Mouse (Mus musculus) T-helper 17 cell (primary cell): ENCODE measurements around the gene Noxo1.
"Not testable (repeated sequence)": the region's sequence is repeated elsewhere in the genome, so short reads cannot be mapped to it uniquely, and the experiment has no call there.

ENCODE experiments used
- in situ Hi-C, 2 experiments: fragments of 300-600 bp; cut with MboI, MseI; formaldehyde crosslinking; loops; 1 replicate in 1 of 2; 2 replicates in 1 of 2; pipeline ENCODE4 v1.15.1; 2025; ENCODE audit warnings: high pct_unique_total_duplicates in 2 of 2

Gene Noxo1

GRCm38 (mm10) chr17:24719494-24720222, 23.6 kb downstream of the Noxo1 start:
- in situ Hi-C loops = no loop called here

DNA sequence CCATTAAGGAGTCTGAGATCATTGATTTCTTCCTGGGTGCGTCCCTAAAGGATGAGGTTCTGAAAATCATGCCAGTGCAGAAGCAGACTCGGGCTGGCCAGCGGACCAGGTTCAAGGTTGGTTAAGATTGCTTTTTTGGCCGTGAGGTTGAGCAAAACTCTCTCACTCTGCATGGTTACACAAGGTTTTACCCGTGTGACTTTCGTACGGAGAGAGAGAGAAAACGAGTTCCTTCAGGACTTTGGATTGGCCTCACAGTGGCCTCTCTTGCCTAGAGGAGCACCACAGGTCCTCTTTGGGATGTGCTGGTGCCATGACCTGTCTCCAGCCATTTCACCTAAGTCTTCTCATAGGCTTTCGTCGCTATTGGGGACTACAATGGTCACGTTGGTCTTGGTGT, 24.6 kb downstream of the Noxo1 start:
- in situ Hi-C loops = not testable (repeated sequence)

DNA sequence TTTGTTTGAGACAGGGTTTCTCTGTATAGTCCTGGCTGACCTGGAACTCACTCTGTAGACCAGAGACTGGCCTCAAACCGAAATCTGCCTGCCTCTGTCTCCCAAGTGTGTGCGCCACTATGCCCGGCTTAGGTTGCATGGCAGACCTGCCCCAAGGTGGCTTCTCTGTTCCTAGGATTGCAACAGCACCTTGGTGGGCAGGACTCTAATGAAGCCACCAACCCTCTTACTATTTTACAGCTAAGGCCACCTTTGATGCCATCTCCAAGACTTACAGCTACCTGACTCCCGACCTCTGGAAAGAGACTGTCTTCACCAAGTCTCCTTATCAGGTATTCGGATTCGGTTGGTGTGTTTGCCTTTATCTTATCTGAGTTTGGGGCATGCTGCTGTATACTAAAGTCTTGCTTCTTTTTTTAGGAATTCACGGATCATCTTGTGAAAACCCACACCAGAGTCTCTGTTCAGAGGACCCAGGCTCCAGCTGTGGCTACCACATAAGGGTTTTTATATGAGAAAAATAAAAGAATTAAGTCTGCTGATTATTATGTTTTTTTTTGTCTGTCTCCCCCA, 25.4 kb downstream of the Noxo1 start:
- in situ Hi-C loops = not testable (repeated sequence)

- in situ Hi-C loops = no loop called here
Measured at GRCm38 (mm10) chr17:24722220-24722924, 26.3 kb downstream of the Noxo1 start.

DNA sequence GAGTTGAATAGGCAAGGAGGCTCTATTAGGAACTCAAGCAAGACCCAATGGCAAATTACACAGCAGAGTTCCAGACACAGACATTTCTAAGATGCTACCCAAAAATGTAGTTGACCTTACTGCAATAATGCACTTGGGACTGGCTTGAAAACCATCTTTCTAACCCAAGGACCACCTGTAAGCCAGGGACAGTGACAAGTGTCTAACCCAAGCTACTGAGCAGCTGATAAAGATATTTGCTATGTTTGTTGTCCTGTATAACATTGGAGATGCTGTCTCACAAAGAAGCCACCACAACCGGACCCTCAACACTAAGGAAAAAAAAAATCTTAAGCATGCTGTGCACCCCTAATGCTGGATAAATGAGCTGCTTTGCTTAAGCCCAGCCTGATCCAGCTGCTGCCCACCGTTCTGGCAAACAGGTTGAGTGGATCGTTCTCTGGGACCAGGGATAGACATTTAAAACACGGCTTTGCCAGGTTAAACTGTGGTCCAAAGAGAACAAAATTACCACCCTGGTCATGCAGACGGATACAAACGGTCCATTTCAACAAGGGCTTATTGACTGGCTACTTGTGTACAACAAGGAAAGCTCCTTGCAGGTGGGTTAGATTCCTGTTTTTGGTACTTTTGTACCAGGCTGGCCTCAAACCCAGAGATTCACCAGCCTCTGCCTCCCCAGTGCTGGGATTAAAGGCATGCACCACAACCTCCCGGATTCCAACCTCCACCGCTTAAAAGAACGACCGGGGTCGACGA, 27.3 kb downstream of the Noxo1 start:
- in situ Hi-C loops = no loop called here

DNA sequence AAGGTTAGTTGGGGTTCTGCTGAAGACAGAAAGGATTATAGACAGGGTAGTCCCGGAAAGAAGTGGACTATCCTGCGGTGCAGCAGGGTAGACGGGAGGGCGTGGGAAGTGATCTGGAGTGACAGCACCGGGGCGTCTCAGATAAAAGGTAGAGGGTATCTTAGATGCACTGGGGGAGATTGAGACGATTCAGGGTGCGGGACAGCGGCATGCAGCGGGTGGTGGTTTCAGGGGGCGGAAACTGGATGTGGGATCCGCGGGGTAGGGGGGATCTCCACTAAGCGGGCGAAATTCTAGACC, 27.8 kb downstream of the Noxo1 start:
- in situ Hi-C loops = no loop called here

DNA sequence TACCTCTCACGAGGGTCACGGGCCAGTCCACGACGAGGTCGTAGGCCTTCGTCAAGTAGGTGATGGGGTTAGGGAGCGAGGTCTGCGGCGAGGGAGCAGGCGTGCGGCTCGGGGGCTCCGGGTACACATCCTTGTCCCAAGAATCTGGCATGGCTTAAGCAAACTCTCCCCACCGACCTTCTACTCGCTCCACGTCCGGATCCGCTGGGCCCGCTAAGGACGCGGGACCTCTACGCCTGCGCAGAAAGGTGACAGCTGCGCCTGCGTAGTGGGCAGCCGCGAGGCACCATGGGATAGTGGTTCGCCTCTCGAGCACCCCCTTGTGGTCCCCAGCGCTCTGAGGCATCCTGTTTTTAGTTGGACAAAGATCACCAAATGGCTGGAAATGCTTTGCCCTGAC, 28.1 kb downstream of the Noxo1 start, which contains the start of gene Ndufb10:
Ndufb10 (minus strand) TSS at position 295 of the 400 bp plus-strand sequence.
- in situ Hi-C loops = no loop called here

DNA sequence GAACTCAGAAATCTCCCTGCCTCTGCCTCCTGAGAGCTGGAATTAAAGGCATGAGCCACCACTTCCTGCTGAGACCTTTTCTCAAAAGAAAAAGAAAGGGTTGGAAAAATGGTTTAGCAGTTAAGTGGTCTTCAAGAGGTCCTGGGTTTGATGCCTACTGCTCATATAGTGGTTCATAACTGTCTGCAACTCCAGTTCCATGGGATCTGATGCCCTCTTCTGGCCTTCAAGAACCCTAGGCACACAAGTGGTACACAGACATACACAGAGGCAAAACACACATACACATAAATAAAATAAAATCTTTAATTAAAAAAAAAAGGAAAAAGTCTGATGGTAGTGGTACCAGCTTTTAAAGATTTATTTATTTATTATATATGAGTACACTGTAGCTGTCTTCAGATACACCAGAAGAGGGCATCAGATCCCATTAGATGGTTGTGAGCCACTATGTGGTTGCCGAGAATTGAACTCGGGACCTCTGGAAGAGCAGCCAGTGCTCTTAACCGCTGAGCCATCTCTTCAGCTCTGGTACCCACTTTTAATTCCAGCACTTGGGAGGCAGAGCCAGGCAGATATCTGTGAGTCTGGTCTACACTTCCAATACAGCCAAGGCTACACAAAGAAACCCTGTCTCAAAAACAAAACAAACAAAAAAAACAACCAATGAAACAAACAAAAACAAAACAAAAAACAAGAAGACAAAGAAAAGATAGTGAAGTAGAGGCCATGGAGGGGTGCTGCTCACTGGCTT, 29.8 kb downstream of the Noxo1 start:
- in situ Hi-C loops = no loop called here

- in situ Hi-C loops = no loop called here
Measured at GRCm38 (mm10) chr17:24727618-24728017, 31.6 kb downstream of the Noxo1 start, which contains the start of gene Rpl3l. TSS of gene Rpl3l (plus strand) at chr17:24727820.

DNA sequence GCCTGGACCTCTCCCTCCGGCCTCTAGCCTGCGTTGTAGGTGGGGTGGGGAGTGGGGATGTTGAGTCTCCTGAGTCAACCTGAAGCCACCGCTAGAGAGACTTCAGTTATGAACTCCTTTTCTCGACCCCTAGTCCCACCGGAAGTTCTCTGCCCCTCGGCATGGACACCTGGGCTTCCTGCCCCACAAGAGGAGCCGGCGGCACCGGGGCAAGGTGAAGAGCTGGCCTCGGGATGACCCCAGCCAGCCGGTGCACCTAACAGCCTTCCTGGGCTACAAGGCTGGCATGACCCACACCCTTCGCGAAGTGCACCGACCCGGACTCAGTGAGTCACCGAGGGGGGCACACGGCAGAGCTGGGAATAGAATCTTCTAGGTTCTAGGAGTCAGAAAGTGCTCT, 32.1 kb downstream of the Noxo1 start:
- in situ Hi-C loops = no loop called here

DNA sequence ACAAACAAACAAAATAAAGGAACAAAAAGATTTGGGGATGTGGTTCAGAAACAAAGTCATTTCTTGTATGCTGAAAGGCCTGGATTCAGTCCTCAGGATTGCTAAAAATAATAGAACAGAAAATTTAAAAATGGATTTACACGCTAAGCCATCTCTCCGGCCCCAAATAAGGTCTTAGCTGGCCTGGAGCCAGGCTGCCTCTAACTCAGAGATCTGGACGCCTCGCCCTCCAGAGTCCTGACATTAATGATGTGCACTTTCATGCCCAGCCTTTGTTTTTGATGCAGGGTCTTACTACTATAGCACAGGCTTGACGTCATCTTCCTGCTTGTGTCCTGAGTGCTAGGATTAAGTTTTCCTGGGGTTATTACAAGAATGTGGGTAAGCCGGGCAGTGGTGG, 33.0 kb downstream of the Noxo1 start:
- in situ Hi-C loops = no loop called here

GRCm38 (mm10) chr17:24730787-24731186, 34.8 kb downstream of the Noxo1 start:
- in situ Hi-C loops = no loop called here

DNA sequence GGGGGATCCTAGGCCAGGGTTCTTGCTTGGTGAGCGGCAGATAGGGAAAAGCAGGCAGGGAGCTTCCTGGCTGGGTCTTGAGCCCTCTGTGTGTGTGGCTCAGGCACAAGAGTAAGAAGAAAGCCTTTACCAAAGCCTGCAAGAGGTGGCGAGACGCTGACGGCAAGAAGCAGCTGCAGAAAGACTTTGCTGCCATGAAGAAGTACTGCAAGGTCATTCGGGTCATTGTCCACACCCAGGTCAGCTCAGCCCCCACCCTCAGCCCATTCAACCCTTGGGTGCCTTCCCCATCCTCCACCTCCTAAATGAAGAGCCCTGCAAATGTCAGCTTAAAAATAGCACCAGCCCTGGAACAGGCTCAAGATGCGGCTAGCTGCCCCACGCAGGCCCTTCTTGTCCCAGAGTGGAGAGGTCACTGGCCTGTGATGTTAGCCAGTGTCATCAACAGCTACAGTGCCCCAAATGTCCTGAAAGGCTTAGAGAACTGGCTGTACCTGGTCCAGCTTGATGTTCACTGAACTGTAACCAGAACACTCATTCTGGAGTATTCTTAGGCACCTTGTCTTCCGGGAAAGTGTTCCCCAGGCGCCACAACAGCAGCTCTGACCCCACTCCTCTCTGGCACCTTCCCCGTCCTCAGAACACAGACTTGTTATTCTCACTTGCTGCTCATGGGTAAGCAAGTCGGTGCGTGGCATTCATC, 36.4 kb downstream of the Noxo1 start:
- in situ Hi-C loops = no loop called here

- in situ Hi-C loops = no loop called here
Measured at GRCm38 (mm10) chr17:24733434-24734050, 37.5 kb downstream of the Noxo1 start.

GRCm38 (mm10) chr17:24734513-24734912, 38.5 kb downstream of the Noxo1 start:
- in situ Hi-C loops = no loop called here

- in situ Hi-C loops = loop anchor here in 1 of 2 experiments (5.0 kb wide), 1 partner anchor 152 kb away; the partner anchor contains the start of genes Nubp2 and Spsb3
Measured at GRCm38 (mm10) chr17:24735446-24735845, 39.4 kb downstream of the Noxo1 start.

DNA sequence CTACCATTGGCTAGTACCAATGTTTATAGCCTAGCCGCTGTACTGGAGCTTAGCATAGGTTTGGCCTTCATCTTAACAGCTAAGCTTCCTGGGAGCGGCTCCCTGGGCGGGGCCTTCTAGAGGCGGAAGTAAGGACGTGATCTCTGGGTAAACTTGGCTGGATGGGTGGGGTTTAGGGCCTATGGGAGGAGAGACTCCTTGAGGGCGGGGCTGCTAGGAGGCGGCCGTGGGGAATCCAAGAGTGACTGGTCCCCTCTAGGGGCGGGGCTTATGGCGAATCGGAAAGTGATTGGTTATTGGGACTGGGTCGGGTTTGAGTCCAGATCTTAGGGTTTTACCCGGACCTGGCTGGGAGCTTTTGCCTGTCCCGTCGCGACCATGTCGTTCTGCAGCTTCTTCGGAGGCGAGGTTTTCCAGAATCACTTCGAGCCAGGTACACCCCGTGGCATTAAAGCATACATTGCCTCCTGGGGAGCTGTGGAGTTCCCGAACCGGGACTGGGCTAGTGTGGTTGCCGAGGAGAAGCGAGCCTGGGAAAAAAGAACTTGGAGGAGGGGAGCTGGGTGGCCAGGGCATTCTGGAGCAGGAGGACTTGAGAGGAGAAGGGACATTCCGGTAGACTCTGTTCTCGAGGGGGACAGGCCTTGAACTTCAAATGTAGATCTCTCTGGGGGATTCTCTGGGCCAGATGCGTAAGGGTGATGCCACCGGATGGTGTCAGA, 40.5 kb downstream of the Noxo1 start, which contains the start of gene Msrb1:
Msrb1 (plus strand) TSS at position 313 of the 722 bp plus-strand sequence.
- in situ Hi-C loops = loop anchor here in 1 of 2 experiments (5.0 kb wide), 1 partner anchor 151 kb away; the partner anchor contains the start of genes Nubp2 and Spsb3

DNA sequence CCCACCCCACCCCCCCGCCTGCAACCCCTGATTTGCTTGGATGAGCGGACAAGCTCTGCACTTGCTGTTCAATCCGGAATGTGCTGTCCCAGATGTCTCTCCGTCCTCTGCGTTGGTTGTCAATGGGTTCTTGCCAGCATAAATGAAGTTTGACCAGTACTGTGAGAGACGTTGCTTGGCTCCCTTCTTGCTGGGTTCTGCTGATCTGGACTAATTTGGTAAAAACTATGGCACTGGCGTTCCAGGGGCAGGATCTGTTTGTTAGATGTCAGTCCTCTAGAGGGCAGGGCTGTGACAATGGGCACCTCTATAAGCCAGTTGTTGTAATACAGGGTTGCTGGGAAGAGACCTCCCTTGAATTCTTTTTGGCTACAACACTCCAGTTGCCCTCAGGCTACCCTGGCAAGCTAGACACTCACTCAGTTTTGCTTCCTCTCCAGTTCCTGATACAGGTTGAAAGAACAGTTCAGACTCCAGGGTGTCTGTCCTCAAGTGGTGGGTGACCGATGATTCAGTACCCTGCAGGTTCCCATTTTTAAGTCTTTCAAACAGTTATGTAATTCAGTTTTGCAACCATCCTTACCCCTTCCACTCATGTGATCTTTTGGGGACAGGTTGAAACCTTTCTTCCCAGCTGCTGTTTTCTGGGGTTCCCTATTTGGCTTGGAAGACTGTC, 41.2 kb downstream of the Noxo1 start:
- in situ Hi-C loops = loop anchor here in 1 of 2 experiments (5.0 kb wide), 1 partner anchor 150 kb away; the partner anchor contains the start of genes Nubp2 and Spsb3
